Mouse (Mus musculus): ENCODE measurements around the gene Fat4.

The Fat4 gene

DNA sequence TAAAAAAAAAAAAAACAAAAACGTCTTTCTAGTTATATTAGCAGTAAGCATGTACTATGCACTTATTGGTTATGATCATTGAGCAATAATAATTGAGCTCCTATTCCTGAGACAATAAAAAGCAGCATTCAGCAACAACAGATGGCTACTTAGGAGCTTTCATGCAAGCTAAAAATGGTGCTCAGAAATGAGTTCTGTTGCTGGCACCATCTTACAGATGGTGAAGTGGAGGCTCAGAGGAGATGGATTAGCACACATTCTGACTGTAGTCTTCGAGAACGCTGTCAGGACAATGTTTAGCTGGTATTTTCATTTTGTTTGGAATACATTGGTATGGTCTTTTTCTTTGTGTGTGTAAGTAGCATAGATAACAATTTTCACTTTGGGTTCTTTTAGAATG, 20.1 kb downstream of the Fat4 start:
- DNase-seq (ENCODE audit: extremely low spot score, low read depth, low spot score) = no peak

DNA sequence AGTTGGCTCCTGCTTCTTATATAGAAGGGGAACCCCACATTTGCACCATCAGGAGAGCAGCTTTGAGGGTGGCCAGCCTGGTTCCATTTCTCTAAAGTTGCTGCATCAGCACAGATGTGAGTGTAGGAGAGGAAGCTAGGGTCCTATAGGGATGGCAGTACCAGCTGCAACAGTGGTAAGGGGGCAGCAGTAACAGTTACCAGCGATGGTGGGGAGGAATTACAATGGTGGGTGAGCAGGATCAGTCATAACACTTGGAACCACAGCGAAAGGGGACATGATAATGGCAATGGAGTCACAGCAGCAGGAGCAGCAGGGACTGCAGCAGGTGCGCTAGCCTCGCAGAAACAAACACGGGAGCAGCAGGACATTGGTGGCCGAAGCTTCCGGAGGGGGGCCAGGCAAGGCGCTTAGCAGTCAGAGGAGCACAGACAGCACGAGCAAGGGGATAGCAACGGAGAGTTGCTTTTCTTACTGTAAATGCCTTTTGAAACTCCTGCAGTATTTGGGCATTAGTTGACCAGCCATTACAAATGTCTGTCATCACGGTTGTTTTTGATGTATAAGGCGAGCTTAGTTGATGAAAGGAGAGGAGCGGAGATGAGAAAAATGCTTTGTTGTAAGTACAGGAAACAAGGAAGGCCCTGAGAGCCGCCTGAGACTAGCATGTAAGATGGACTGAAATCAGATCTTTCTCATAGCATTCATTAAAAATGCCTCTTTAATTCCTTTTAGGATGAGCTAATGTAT, 21.1 kb downstream of the Fat4 start:
- no peak for DNase-seq (ENCODE audit: extremely low spot score, low read depth, low spot score)

DNA sequence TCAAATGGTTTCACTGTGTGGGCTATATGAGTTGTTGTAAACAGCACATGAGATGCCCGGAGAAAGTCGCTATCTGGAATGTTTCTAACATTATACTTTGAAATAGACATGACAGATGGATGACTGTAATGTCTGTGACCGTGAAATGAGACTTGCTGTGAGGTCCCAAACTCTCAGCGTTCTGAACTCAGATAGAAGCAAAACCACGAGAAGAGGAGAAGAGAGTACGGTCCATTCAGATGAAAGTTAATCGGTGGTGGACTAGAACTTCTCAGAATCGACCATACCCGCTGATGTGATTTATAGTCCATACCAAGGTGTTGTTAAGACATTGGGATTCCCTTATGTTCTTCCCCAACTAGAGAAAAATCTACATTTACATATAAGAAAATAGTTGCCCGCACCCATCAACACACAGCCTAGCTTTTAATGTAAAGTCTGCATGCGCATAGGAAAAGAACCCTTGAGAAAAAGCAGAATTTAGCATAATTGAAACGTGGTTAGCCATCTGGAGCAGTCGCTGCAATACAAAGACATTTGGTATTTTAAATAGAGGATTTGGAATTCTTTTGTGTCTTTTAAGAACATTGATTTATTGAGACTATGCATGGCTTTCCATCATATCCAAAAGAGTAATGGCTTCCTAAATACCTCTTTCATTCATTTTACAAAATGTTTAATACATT, 21.8 kb downstream of the Fat4 start:
- no peak for DNase-seq (ENCODE audit: extremely low spot score, low read depth, low spot score)

DNA sequence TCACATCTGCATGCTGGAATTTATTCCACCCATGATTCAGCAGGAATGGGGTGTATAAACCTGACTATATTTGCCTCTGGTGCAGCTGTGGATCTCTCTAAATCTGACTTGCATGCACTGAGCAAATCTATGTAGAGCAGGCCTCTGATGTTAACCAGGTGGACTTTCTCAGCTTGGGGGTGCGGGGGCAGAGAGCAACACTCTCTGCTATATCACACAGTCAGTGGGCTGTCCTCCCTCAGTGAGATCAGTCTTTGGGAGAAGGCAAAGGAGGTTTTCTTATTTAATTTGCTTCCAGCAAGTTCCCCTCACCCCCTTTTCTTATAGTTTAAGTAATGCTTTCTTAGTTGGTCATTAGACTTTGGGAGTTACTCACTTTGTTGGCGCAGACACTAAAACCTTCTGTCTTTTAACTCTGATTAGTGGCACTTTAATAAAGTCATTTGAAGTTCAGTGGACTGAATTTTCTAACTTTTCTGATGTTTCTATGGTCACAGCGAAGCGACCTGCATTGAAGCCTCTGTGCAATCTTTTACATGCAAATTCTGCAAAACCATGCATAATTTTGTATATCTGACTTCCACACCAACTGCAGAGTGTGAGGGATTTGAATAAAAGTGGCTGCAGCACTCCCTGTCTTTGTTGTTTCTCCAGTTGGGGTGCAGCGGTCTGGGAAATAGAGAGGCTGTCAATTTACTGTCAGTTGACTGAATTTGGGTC, 26.2 kb downstream of the Fat4 start:
- no peak for DNase-seq (ENCODE audit: extremely low spot score, low read depth, low spot score)

DNA sequence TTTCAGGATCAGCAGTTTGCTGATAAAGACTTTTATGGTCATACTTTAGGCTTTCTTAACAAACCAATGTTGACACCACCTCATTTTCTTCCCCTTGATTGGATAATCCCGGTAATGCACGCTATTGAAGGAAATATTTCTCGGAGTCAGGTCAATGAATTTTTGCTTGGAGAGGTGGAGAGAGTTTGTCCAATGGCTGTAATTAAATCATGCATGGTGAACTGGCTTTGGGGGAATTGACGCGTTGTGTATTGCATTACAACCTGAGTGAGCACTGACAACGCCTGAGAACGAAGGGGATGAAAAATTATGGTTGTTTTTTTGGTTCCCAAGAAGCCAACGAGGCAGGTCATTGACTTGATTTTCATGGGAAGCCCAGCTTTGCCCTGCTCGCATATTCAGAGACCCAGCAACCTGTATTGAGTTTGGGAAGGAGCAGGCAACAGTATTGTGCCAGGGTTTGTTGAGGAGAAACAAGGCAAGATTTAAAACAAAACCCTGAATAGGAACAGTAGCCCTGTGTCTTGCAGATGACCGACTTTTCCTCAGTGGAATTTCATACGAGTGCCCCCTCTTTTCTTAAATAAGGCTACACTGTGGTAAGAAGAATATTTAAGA, 26.9 kb downstream of the Fat4 start:
- DNase-seq (ENCODE audit: extremely low spot score, low read depth, low spot score) = no peak

DNA sequence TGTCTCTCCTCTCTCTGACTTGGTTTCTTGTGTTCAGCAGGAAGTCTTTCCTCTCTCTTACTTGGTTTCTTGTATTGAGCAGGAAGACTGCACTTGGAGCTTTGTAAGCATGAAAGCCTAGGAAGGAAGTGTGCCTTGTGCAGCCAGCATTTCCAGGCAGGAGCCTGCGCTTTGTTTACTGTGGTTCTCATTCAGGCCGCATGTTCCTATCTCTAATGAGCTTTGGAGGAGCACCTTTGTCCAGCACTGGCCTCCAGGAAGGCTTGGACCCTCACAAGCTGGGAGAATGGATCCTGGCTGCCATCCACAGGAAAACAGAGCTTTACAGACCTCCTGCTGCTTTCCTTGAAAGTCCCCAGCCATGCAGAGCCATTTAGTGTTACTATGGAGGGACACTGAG, 32.2 kb downstream of the Fat4 start:
- DNase-seq (ENCODE audit: extremely low spot score, low read depth, low spot score) = no peak

DNA sequence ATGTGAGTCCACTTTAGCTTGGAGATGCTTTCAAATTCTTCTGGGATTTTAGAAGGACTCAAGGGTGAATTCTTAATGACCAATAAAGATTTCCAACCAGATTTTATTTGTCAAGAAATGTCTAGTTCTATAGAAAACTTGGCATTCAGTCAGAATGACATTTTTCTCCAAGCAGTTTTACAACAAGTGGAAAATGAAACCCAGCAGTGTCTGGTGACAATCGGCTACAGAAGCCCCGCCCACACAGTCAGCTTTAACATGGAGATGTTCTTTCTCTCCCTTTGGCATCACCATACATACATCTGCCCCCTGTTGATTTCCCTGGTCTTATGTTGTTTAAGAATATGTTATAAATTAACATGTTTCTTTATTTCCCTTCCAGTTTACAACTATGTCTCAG, 34.3 kb downstream of the Fat4 start:
- DNase-seq (ENCODE audit: extremely low spot score, low read depth, low spot score) = no peak

DNA sequence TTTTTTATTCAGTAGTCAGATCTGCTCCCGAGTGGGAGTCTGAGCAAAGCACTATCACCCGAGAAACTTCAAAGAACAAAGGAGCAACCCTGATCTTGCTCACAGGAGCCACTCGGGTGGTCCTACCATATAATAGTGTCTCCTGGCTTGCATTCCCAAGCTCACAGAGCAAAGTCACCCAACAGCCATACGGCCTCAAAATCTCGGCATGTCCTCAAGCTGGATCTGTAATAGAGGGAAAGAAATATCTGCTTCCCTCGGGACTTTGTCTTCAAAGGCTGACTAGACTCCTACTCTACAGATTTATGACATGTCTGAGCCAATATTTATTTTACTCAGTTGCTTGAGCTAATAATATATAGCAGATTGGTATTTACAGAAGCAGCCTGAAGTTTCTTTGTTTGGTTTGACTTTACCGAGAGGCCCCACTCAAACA, 36.5 kb downstream of the Fat4 start:
- DNase-seq (ENCODE audit: extremely low spot score, low read depth, low spot score) = no peak

DNA sequence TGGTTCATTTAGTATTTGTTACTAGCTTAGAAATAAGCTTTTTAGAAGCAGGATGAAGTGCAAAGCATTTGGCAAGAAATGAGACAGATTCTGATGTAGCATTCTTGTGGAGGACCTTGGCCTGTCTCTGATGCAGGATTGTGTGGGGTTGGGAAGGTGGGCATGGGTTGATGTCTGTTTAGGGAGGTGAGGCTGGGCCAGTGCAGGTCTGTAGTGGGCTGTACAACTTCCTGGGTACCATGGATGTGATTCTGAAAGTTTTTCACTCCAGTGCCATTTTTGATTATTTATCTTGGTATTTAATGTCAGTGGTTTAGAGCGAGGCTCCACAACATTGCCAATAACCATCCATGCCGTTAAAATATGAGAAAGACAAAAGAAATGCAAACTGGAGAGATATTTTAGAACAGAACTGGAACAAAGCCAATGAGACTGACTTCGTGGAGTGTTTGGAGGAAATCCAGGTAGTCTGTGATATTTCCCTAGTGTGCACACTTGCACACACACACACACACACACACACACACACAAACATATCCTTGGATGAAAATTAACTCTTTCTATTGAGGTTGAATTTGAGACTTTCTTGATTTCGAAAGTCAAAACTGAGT, 41.4 kb downstream of the Fat4 start:
- DNase-seq (ENCODE audit: extremely low spot score, low read depth, low spot score) = no peak

DNA sequence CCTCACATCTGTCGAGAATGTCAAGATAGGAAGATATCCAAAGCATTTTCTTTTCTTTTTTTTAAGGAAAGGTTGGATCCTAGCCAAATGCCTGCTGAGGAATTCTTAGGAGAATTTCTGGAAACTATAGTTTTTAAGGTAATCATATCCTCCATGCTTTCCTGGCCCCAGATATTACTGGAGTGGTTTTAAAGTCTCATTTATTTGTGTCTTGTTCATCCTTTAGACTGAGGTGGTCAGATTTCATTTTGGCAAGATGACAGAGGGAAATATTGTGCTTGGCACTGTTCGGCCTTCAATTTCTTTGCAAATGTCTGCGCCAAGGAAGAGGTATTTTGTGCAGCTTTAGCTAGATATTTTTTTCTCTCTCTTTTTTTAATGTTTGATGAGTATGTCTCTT, 42.0 kb downstream of the Fat4 start:
- DNase-seq (ENCODE audit: extremely low spot score, low read depth, low spot score) = no peak

DNA sequence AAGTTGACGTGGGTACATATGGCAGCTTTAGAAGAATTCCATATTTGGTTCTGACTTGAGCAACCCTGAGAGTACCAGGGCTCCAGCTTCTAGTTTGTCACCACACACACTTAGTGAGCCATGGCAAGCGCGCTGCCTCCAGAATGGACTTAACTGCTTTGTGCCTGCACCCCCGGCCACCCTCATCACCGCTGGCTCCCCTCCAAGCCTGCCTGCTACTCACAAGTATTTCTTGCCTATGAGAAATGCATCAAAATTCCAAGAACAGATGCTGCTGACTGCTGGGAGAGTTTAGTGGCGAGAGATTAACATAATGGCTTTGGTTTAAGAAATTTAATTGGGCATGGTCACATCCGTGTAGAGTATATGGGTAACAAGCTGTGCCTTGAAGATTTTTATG, 48.0 kb downstream of the Fat4 start:
- no peak for DNase-seq (ENCODE audit: extremely low spot score, low read depth, low spot score)

DNA sequence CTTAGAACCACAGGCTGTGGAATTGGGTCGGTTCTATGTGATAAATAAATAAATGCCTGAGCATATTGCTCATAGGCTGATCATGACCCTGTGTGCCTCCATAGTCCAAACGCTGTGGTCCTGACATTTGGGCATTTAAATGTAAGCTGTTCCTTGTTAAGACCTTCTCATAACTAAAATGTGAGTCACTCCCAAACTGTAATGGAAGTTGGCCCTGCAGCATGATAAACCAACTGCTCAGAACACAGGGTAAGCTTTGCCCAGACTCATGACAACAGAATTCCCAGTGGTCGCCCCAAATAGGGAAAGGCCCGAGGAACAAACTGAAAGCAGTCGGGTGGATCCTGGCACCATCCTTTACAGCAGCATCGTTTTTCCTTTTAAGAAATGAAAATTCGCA, 49.7 kb downstream of the Fat4 start:
- DNase-seq (ENCODE audit: extremely low spot score, low read depth, low spot score) = no peak

DNA sequence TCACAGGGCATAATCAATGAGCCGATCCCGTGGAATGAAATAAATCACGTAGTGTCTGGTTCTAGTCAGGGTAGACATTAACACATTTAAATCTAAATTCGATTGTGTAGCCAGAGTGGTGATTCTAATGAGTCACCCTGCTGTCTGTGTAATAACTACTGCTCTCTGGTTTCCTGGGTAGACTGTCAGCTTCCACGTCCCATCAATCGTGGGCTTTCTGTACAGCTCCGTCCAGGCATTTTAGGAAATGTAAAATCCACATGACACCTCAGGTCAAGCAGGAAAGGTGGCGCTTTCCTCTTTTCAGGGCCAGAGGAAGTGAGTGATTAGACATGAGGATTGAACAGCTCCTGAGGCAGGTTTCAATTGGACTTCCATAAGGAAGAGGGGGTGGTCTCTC, 50.4 kb downstream of the Fat4 start:
- DNase-seq (ENCODE audit: extremely low spot score, low read depth, low spot score) = no peak

DNA sequence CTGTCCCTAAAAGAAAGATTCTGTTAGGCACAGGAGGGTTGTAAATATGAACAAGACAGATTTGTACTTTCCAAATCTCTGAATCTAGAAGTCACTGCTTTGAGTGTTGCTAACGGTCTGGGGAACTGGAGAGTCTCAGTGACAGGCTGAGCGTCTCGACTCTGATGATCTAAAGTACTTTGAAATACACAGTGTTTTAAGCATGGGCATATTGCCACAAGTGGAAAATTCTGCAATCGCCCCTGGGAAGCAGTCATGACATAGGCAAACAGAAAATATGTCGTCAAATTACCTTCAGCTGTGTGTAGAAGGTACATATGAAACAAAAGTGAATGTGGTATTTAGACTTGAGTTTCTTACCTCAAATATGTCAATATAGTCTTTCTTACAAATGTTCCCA, 51.4 kb downstream of the Fat4 start:
- DNase-seq (ENCODE audit: extremely low spot score, low read depth, low spot score) = no peak

DNA sequence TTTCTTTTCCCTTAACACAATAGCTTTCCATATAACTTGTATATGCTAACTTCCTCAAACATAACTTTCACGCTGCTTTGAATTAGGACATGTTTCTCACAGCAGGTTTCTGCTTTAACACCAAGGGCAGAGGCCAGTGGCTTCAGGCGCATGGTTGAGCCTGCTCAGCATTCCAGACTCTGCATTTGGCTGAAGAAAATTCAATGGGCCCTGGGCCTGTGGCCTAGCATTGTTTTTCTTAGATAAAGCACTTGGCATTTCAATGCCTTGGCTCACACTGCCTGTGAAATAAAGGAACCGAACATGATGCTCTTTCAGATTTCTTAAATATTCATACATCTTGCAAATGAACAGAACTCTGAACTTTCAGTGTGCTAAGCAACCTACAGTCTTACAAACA, 52.8 kb downstream of the Fat4 start:
- no peak for DNase-seq (ENCODE audit: extremely low spot score, low read depth, low spot score)

DNA sequence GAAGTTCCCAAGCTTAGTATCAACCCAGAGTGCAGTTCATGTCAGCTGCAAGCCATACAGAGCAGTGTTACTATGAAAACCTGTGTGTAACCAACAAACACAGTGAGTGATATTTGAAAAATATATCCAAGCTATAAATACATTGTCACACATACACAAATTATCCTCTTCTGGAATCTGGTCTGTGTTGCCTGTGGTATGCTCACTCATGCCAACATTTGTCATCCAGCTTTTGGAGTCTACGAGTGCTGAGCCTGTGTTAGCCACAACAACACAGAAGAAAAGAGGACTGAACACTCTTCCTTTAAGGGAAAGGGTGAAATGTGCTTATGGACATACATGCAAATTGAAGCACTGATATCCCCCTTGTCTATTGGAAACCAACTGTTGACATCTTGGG, 53.6 kb downstream of the Fat4 start:
- DNase-seq (ENCODE audit: extremely low spot score, low read depth, low spot score) = no peak

DNA sequence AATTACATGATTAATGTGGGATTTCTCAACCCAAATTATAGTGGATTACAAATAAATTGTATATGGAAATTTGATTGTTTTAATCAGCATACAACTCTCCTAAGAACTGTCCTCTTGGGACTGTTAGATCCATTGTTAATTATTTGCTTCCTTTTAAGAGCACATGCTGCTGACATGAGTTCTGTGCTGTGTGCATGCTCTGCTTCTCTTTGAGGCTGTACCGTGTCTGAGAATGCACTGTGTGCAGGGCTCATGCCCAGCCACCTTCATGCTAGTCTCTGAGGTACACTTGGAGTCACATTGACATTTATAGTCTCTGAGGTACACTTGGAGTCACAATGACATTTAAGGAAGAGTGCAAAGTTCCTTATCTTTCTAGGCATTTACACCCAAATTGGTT, 58.4 kb downstream of the Fat4 start:
- DNase-seq (ENCODE audit: extremely low spot score, low read depth, low spot score) = no peak

DNA sequence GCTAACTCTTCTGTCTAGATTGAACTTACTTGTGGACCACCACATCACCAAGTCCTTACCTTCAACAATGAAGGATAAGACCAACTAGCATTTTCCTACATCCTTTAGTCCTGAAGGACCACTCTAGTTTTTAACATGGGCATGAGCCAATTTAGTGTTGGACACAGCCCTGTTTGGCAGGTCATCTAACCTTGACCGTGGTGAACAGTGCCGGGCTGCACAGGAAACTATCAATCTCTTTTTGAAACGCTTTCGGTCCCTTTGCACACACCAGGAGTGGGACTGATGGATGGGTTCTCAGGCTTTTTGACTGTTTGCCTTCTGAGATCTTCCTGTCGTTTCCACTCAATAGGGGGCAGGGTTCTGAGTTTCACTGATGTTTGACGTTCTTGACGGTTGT, 61.0 kb downstream of the Fat4 start:
- no peak for DNase-seq (ENCODE audit: extremely low spot score, low read depth, low spot score)

DNA sequence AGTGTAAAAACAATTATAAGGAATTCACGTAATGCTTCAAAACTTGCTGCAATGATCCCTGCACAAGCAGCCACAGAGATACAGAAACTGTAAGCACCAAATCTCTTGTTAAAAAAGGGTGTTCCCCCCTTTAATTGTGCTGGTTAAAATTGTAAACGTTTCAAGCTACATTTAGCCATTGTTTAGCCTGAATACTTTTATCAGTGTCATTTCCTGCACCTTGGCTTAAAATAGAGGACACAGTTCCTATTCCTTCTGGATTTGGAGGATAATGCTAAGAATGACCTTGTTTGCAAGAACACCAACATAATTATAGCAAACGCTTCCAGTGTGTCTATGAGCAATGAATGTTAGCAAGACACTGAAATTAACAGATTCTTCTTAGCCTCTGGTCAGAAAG, 65.9 kb downstream of the Fat4 start:
- no peak for DNase-seq (ENCODE audit: extremely low spot score, low read depth, low spot score)

DNA sequence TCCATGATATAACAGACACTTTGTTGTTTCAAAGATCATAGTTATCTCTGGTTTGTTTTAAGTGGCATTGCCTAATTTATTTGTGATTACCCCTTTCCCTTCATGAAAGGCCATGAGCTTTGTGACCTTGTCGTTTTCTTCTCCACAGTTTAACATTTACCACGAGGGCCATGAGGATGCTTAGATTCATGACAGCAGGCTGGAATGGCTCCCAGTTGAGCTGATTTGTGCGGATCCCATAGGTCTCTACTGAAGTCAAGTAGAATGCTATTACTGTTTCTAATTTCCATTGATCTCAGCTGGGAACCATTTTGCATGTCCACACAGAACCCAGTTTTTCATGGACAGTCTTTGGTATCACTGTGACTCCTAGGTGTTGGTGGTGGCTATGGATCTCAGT, 67.5 kb downstream of the Fat4 start:
- DNase-seq (ENCODE audit: extremely low spot score, low read depth, low spot score) = no peak

DNA sequence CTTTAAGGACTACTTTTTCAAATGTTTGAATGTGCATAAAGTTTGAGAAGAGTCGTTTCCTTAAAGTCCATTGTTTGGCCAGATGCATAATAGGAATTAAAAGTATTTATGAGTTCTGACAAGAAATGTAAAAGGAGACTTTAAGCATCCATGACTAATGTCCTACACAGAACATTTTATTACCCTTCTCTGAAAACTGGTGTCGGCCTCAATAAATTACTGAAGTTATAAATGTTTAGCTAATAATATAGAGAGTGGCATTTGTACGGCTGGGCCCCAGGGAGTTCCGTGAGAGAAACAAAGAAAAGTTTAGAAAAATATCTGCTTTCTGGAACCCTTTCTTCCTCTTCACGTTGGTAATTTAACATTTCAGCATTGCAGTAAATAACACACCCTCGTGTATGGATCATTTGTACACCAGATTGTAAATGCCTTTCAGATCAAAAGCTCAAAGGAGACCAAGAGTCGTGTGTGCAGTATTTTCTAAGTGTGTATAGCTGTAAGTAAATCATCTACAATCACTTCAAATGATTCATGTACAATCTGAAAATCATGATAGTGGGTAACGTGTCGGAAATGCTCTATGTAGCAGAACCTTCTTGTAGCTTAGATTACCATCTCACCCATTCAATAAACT, 69.4 kb downstream of the Fat4 start:
- DNase-seq (ENCODE audit: extremely low spot score, low read depth, low spot score) = no peak

Measured in hindlimb bud, embryonic 11.5 days (tissue).